Mouse (Mus musculus) frontal cortex, postnatal 10 days (tissue): ENCODE data around the gene Epn3.

Experiments used
- DNase-seq, 2 experiments: peaks; one replicate each; pipeline ENCODE4 v3.0.0; 2022; ENCODE audit warnings: low spot score in 2 of 2, mixed read lengths in 1 of 2

Epn3 gene

GRCm38 (mm10) chr11:94471740-94472584 is 27.8 kb downstream of the Epn3 start:
- no peak for DNase-seq

DNA sequence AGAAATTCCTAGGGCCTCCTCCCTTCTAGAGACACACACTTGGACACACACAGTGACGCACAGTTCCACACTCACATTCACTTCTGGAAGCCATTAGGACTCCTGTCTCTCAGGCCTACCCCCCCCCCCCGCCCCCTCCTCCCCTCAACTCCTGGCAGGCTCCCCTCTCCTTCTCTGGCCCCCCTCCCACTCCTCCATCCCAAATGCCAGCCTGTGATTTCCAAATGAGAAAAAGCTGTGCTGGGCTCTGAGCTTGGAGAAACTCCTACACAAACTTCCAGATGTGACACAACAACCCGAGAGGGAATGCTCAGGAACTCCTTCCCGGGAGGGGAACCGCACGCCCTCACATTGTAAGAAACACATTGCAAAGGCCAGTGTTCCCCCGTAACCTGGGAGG is 29.4 kb downstream of the Epn3 start:
- DNase-seq: no peak

- no peak for DNase-seq
Observed at GRCm38 (mm10) chr11:94469136-94470064, 30.4 kb downstream of the Epn3 start.

GRCm38 (mm10) chr11:94468582-94469064 is 31.2 kb downstream of the Epn3 start:
- DNase-seq: peak; percentile 77 to 86

GRCm38 (mm10) chr11:94466333-94466855 is 33.4 kb downstream of the Epn3 start:
- no peak for DNase-seq

- DNase-seq: no peak
Observed at GRCm38 (mm10) chr11:94464170-94464569, 35.6 kb downstream of the Epn3 start.

DNA sequence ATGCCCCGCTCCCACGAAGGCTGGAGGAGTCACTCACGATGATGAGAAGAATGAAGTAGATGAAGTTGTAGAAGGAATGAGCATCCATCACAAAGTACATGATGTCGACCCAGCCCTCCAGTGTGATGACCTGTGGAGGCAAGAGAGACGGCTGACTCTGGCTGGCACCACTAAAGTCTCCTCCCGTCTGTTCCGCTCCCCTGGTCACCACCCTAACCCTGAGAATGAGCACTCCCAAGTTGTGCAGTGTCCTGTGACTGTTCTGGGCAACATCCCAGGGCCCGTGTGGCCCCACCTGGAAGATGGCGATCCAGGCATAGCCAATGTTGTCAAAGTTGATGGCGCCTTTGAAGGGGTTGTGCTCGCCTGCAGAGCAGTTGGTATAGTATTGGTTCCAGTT is 37.9 kb downstream of the Epn3 start:
- no peak for DNase-seq

GRCm38 (mm10) chr11:94457001-94457400 is 42.8 kb downstream of the Epn3 start:
- no peak for DNase-seq

- DNase-seq: no peak
Observed at GRCm38 (mm10) chr11:94456347-94456746, 43.4 kb downstream of the Epn3 start.

- DNase-seq: no peak
Observed at GRCm38 (mm10) chr11:94455161-94455820, 44.5 kb downstream of the Epn3 start.

GRCm38 (mm10) chr11:94454756-94455155 is 45.0 kb downstream of the Epn3 start:
- DNase-seq: no peak

DNA sequence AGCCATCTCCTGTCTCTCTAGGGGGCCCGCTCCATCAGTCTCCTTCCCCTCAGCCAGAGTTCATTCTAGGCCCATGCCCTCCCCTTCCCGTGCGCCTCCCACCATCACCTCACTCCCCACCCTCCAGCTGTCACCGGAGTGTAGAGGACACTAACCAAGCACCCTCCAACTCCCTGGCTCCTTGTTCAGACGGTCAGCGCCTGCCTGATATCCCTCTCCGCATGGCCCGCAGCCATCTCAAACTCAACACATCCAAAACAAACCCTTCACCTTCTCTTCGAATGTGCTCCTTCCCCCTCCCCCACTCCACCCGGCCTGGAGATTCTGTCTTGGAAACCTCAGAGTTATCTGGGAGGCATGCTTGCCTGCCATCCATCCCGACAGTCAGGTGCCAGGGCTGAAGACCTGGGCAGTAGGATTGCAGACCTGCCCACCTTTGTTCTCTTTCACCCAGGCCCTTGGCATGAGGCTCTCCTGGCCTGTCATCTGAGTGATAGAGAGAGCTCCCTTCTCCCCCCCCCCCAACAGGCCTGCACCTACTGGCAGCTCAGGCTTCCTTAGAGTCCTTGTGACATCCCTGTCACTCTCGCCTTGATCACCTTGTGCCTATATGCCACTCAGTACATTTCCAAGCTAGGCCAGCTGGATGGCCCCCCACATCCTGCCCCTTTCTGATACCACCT is 48.5 kb downstream of the Epn3 start:
- no peak for DNase-seq

- no peak for DNase-seq
Observed at GRCm38 (mm10) chr11:94449886-94450285, 49.9 kb downstream of the Epn3 start.

DNA sequence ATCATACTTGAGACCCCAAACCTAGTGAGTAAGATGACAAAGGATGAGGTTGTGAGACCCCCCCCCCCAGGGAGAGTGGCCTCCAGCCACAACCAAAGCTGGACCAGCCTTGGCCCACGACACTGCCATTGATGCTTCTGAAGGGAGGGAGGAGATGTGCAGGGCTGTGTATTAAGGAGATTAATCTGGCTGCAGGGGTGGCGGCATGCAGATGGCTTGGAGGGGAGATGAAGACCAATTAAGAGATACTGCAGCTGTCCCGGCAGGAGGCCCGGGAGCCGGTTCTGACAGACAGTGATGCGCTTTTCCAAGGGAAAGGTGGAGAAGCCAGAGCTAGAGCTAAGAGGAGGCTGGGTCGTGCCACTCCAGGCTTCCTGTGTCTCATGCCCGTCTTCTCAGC is 50.5 kb downstream of the Epn3 start:
- no peak for DNase-seq

DNA sequence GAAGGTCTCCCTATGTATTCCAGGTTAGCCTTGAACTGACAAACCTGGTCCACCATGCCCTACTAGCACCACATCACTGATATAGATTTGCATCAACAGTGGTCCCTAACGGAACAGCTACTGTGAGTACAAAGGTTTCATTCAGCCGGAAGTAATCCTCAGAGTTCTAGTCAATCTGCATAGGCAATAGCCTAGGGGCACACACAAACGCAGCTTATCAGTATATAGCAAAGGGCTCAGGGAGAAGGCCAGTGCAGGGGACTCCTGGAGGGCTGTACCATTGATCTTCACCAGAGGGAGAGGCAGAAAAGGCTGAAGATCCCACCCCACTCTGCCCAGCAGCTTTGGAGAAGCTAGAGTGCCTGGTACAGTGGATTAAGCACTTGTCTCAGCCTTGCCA is 52.8 kb downstream of the Epn3 start:
- DNase-seq: no peak

DNA sequence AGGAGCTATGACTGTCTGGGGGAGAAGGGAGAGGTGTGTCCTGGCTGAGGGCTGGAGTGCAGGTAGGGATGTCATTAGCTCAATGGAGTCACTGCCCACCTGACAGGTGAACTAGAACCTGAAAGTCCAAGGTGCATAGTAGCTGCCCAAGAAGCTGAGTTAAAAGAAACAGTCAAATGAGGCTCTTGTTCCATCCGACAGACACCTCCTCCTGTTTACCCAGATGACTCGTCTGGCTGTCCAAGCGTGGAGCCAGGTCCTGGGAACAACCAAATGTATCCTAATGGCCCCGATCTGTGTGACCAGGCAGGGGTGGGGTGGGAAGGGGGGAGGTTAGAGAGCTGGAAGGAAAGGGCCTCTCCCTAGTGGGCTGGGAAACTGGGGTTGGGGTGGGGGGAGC is 54.5 kb downstream of the Epn3 start:
- DNase-seq: no peak

DNA sequence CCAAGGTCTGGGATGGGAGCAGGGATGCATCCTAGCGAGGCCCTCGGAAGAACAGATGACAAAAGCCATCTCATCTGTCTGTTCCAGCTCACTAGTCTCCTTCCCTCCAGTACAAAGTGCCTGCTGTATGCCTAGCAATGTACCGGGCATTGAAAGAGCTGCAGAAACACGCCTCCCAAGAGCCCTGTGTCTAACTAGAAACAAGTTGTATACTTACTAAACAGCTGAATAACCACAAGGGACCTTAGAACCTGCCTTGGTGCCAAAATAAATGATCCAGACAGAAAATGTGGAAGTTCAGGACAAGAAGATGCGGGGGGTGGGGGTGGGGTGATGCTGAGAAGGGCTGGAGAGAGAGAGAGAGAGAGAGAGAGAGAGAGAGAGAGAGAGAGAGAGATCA is 54.9 kb downstream of the Epn3 start:
- no peak for DNase-seq

- no peak for DNase-seq
Observed at GRCm38 (mm10) chr11:94441752-94442151, 58.0 kb downstream of the Epn3 start.

DNA sequence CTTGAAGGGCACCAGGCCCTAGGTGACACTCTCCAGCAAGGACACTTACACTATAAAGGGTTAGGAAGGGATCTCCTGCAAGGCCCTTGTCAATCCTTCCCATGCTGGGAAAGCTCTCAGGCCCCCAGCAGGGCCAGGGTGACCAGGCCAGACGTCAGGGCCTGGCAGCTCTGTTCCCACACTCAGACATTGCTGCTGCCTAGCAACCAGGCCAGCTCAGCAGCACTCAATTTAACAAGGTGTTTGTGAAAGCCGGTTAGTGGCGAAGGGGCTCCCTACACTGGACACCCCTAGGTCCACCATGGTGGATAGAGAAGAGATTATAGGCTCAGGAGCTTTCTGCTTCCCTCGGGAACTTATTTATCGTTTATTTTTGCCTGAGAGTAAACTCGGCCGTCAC is 58.7 kb downstream of the Epn3 start:
- DNase-seq: no peak

DNA sequence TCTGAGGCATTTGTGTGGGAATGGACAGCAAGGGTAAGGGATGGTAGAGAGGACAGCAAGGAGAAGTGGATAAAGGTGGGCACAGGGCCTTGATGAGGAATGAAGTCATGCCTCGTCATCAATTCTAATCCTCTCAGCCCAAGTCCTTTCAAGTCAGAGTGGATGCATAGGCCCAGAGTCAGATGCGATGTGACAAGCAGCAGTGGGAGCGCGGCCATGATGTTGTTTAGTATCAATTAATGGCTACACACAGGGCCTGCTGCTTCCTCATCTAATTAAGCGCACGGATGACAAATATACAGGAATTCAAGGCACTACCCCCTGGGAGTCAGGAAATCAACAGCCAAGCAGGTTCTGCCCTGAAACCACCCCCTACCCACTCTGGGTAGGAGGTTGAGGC is 59.4 kb downstream of the Epn3 start:
- DNase-seq: no peak
